Comparison of ENCODE assay signal across 8 mouse cellular contexts in genomic region chr5:138755453-138756301, GRCm38 (mm10). TPM values are rescaled to one million over a fixed set of nuclear protein-coding genes. Genes with fewer than 3 reads are reported as not detected.
DNase-seq lines count a peak whose midpoint lies in the region; ATAC-seq lines count a peak whose summit lies in the region.

No protein-coding gene starts in this region.

- peaks cover 49% of the 10 kb centered on the region for H3K4me1 ChIP-seq in forebrain, embryonic 16.5 days (replicated peaks; ENCODE audit: control insufficient read depth, insufficient read depth, low read length)
- H3K4me1 ChIP-seq in hindbrain, embryonic 11.5 days (replicated peaks; ENCODE audit: control insufficient read depth, insufficient read depth, low read length), result peaks cover 9% of the 10 kb centered on the region
- H3K4me1 ChIP-seq in midbrain, embryonic 13.5 days (replicated peaks), result peaks cover 63% of the 10 kb centered on the region

- intact Hi-C loops in left cerebral cortex, postnatal 36 days (cut with DNase I), result loop anchor here (5.0 kb wide), 1 partner anchor 42 kb away; no protein-coding TSS in a partner anchor

- under 1% methylated on average over 61 of the region's 61 CpGs for WGBS in forebrain, embryonic 16.5 days
- WGBS in hindbrain, embryonic 11.5 days, result under 1% methylated on average over 61 of the region's 61 CpGs
- WGBS in midbrain, embryonic 13.5 days, result under 1% methylated on average over 61 of the region's 61 CpGs

- peak; percentile 13; the same call in 1 of the 2 replicates for ATAC-seq in forebrain, embryonic 16.5 days
- peak; percentile 11 for ATAC-seq in hindbrain, embryonic 11.5 days (ENCODE audit: low FRiP score)
- ATAC-seq in midbrain, embryonic 13.5 days, result peak; percentile 18

- peak overlapping the region; percentile 66 for H3K4me3 ChIP-seq in forebrain, embryonic 16.5 days (replicated peaks; ENCODE audit: low read length)
- peak overlapping the region; percentile 66 for H3K4me3 ChIP-seq in hindbrain, embryonic 11.5 days (ENCODE audit: low read depth, low read length)
- peak overlapping the region; percentile 81 for H3K4me3 ChIP-seq in midbrain, embryonic 13.5 days (replicated peaks)

- no peaks in the 10 kb centered on the region for H3K9me3 ChIP-seq in forebrain, embryonic 16.5 days (ENCODE audit: control insufficient read depth, low read length)
- H3K9me3 ChIP-seq in hindbrain, embryonic 11.5 days (ENCODE audit: control insufficient read depth, low read length), result no peaks in the 10 kb centered on the region
- no peaks in the 10 kb centered on the region for H3K9me3 ChIP-seq in midbrain, embryonic 13.5 days

- H3K4me2 ChIP-seq in forebrain, embryonic 16.5 days (ENCODE audit: low read length), result peak overlapping the region; percentile 60
- peak overlapping the region; percentile 97 for H3K4me2 ChIP-seq in hindbrain, embryonic 11.5 days (replicated peaks; ENCODE audit: low read depth, low read length)
- H3K4me2 ChIP-seq in midbrain, embryonic 13.5 days (replicated peaks), result peak overlapping the region; percentile 61

- no peaks in the 10 kb centered on the region for H3K27me3 ChIP-seq in forebrain, embryonic 16.5 days (replicated peaks; ENCODE audit: control insufficient read depth, insufficient read depth, low read length)
- peaks cover 5% of the 10 kb centered on the region for H3K27me3 ChIP-seq in hindbrain, embryonic 11.5 days (ENCODE audit: control insufficient read depth, insufficient read depth, low read length)
- peaks cover 7% of the 10 kb centered on the region; the same call in 1 of the 2 replicates for H3K27me3 ChIP-seq in midbrain, embryonic 13.5 days

- H3K9ac ChIP-seq in forebrain, embryonic 16.5 days (replicated peaks; ENCODE audit: low read depth, low read length), result peak overlapping the region; percentile 77
- peak overlapping the region; percentile 89 for H3K9ac ChIP-seq in hindbrain, embryonic 11.5 days (ENCODE audit: low read depth, low read length)
- peak overlapping the region; percentile 92 for H3K9ac ChIP-seq in midbrain, embryonic 13.5 days (replicated peaks)

- peaks cover 11% of the 10 kb centered on the region for H3K36me3 ChIP-seq in forebrain, embryonic 16.5 days (ENCODE audit: control insufficient read depth, insufficient read depth)
- no peaks in the 10 kb centered on the region for H3K36me3 ChIP-seq in hindbrain, embryonic 11.5 days (ENCODE audit: control insufficient read depth, insufficient read depth, low read length)
- H3K36me3 ChIP-seq in midbrain, embryonic 13.5 days, result peaks cover 28% of the 10 kb centered on the region

- H3K27ac ChIP-seq in forebrain, embryonic 16.5 days (ENCODE audit: low read length), result peak overlapping the region; percentile 97
- peak overlapping the region; percentile 79 for H3K27ac ChIP-seq in hindbrain, embryonic 11.5 days (ENCODE audit: low read depth, low read length)
- H3K27ac ChIP-seq in midbrain, embryonic 13.5 days, result peak overlapping the region; percentile 97

- peak; percentile 59 to 81 for DNase-seq in adrenal gland, adult (ENCODE audit: inconsistent age in 2 of 2, low spot score in 1 of 2)
- no peak for DNase-seq in adrenal gland, adult 8-10 months
- peak; percentile 64 for DNase-seq in adrenal gland, postnatal 25 days
- peak; percentile 60 for DNase-seq in hindbrain, embryonic 11.5 days (ENCODE audit: low spot score)
- DNase-seq in left cerebral cortex, postnatal 36 days (ENCODE audit: low spot score in 2 of 2), result peak; percentile 52 to 61
- peak; percentile 31 for DNase-seq in urinary bladder, postnatal 14 days (ENCODE audit: low spot score)

RNA-seq across cellular contexts. Expression of gene Fam20c, which starts 1.4 kb away (rescaled TPM):
- total RNA-seq in adrenal gland, adult 8-10 months (2022), result 10 to 100 TPM; 12.4 to 43.6 (median 20.6) TPM
- total RNA-seq in adrenal gland, postnatal 25 days (2021), result 13.2 and 13.8 TPM in 2 replicates
- 34.8 and 39.2 TPM in 2 replicates for polyA plus RNA-seq in forebrain, embryonic 16.5 days (2015; fragmentation: Nextera tagmentation; extraction: Ambion mirVana)
- 26.4 and 27.9 TPM in 2 replicates for polyA plus RNA-seq in hindbrain, embryonic 11.5 days (2014; fragmentation: Nextera tagmentation; extraction: Ambion mirVana)
- total RNA-seq in left cerebral cortex, postnatal 36 days (2021), result 10 to 100 TPM; 35.3 to 42.8 TPM
- polyA plus RNA-seq in midbrain, embryonic 13.5 days (2015; fragmentation: Nextera tagmentation; extraction: Ambion mirVana), result 32.9 and 38.0 TPM in 2 replicates
